Comparison of ENCODE assay signal across 18 mouse cellular contexts in genomic region chr6:108277622-108278396, GRCm38 (mm10).
DNase-seq lines count a peak whose midpoint lies in the region; ATAC-seq and TF ChIP-seq lines count a peak whose summit lies in the region.
"Had no signal": no experiment of that assay in that cellular context is flagged by ENCODE, and none has a peak within 500 bp of the region (broad histone marks: within the 10 kb centered on the region; RNA-seq: fewer than 3 reads in every experiment).

No protein-coding gene starts in this region.

- in situ Hi-C loops in CH12.LX (cut with MboI; ENCODE audit: low pct_ligation_motif_present, low pct_unique_long_range_greater_than_20kb, low sequenced_read_pairs): no loop called here

- peak overlapping the region; percentile 91 for H3K27ac ChIP-seq in CH12.LX (ENCODE audit: insufficient read depth, low read depth)
- no peak overlapping the region for H3K27ac ChIP-seq in stomach, postnatal 0 days (replicated peaks)
- H3K27ac ChIP-seq: forebrain, embryonic 13.5 days; hindbrain, embryonic 12.5 days; limb, embryonic 10.5 days; liver, embryonic 14.5 days; midbrain, embryonic 15.5 days had no signal

- no peak for TF ChIP-seq RAD21 in CH12.LX (IDR thresholded peaks at IDR 0.05; ENCODE audit: low read depth, low read length)

- no peak for TF ChIP-seq POLR2A in CH12.LX (IDR thresholded peaks at IDR 0.05; ENCODE audit: low read depth, low read length)

- H3K9me3 ChIP-seq in CH12.LX (replicated peaks; ENCODE audit: low read length): no peaks in the 10 kb centered on the region
- H3K9me3 ChIP-seq in stomach, postnatal 0 days (ENCODE audit: control insufficient read depth, low read length): no peaks in the 10 kb centered on the region
- H3K9me3 ChIP-seq: forebrain, embryonic 13.5 days; hindbrain, embryonic 12.5 days; limb, embryonic 10.5 days; megakaryocyte, embryonic 14.5 days; midbrain, embryonic 15.5 days had no signal

- dilution Hi-C loops in CH12.LX (cut with MboI; ENCODE audit: extremely low pct_ligation_motif_present, extremely low pct_unique_long_range_greater_than_20kb, low sequenced_read_pairs): no loop called here

- no peak for TF ChIP-seq CTCF in CH12.LX (conservative IDR thresholded peaks at IDR 0.05 in 1 of 2, IDR thresholded peaks at IDR 0.05 in 1 of 2; ENCODE audit: low read depth in 2 of 2, low read length in 2 of 2)
- TF ChIP-seq CTCF in stomach, postnatal 0 days (IDR thresholded peaks at IDR 0.05; ENCODE audit: low read depth): no peak

- peaks cover 18% of the 10 kb centered on the region for H3K79me2 ChIP-seq in CH12.LX (replicated peaks; ENCODE audit: control insufficient read depth, extremely low read depth, insufficient read depth, poor library complexity, severe bottlenecking)

- H3K9ac ChIP-seq in CH12.LX (ENCODE audit: insufficient read depth, low read depth): no peak overlapping the region
- H3K9ac ChIP-seq in stomach, postnatal 0 days (ENCODE audit: low read length): no peak overlapping the region
- H3K9ac ChIP-seq: forebrain, embryonic 13.5 days; hindbrain, embryonic 12.5 days; liver, embryonic 14.5 days; midbrain, embryonic 15.5 days had no signal

- peaks cover 4 to 40% of the 10 kb centered on the region in 2 experiments for H3K36me3 ChIP-seq in CH12.LX (replicated peaks in 1 of 2; ENCODE audit: control insufficient read depth in 1 of 2, insufficient read depth in 1 of 2, low read length in 1 of 2)
- no peaks in the 10 kb centered on the region for H3K36me3 ChIP-seq in stomach, postnatal 0 days (ENCODE audit: control insufficient read depth, insufficient read depth, low read length)
- H3K36me3 ChIP-seq: hindbrain, embryonic 12.5 days; limb, embryonic 10.5 days; midbrain, embryonic 15.5 days had no signal

- H3K4me1 ChIP-seq in CH12.LX (ENCODE audit: control insufficient read depth in 1 of 2, insufficient read depth in 2 of 2): peaks cover 34 to 70% of the 10 kb centered on the region in 2 experiments
- no peaks in the 10 kb centered on the region for H3K4me1 ChIP-seq in stomach, postnatal 0 days (replicated peaks; ENCODE audit: control insufficient read depth, insufficient read depth)
- H3K4me1 ChIP-seq: midbrain, embryonic 15.5 days had no signal

- intact Hi-C loops in heart, postnatal 10 days (cut with DNase I): no loop called here

- no peak for TF ChIP-seq EP300 in CH12.LX (IDR thresholded peaks at IDR 0.05; ENCODE audit: low read length)
- no peak for TF ChIP-seq EP300 in stomach, postnatal 0 days (optimal IDR thresholded peaks at IDR 0.05)

- no peak overlapping the region for H3K4me2 ChIP-seq in CH12.LX (ENCODE audit: insufficient read depth, low read depth, poor library complexity, severe bottlenecking)
- H3K4me2 ChIP-seq in stomach, postnatal 0 days (replicated peaks; ENCODE audit: low read depth): no peak overlapping the region
- H3K4me2 ChIP-seq: forebrain, embryonic 13.5 days; hindbrain, embryonic 12.5 days; midbrain, embryonic 15.5 days had no signal

- H3K27me3 ChIP-seq in CH12.LX (replicated peaks): no peaks in the 10 kb centered on the region
- no peaks in the 10 kb centered on the region for H3K27me3 ChIP-seq in stomach, postnatal 0 days (ENCODE audit: control insufficient read depth, insufficient read depth, low read length)
- H3K27me3 ChIP-seq: forebrain, embryonic 13.5 days; hindbrain, embryonic 12.5 days; megakaryocyte, embryonic 14.5 days; midbrain, embryonic 15.5 days had no signal

- 85% methylated on average over 12 of the region's 12 CpGs for WGBS in stomach, postnatal 0 days

- no peak for ATAC-seq in stomach, postnatal 0 days (ENCODE audit: low FRiP score, low TSS enrichment)
- no peak for ATAC-seq in erythroid progenitor cell, adult 5-6 weeks (replicated peaks; ENCODE audit: low FRiP score, poor library complexity, severe bottlenecking)
- ATAC-seq: midbrain, embryonic 15.5 days had no signal

- no peak overlapping the region for H3K4me3 ChIP-seq in CH12.LX (replicated peaks in 1 of 3; ENCODE audit: low read depth in 2 of 3, low read length in 2 of 3, poor library complexity in 1 of 3)
- no peak overlapping the region for H3K4me3 ChIP-seq in stomach, postnatal 0 days (ENCODE audit: low read depth, low read length)
- H3K4me3 ChIP-seq: forebrain, embryonic 13.5 days; hindbrain, embryonic 12.5 days; limb, embryonic 10.5 days; megakaryocyte, embryonic 14.5 days; midbrain, embryonic 15.5 days had no signal

- DNase-seq in kidney, adult 9 months: peak; percentile 65
- no peak for DNase-seq in kidney, postnatal 14 days
- peak; percentile 44 for DNase-seq in 416B (ENCODE audit: low read depth)
- DNase-seq in CH12.LX (ENCODE audit: extremely low read depth): no peak
- DNase-seq in heart, postnatal 10 days: peak; percentile 69 to 75
- DNase-seq in stomach, postnatal 0 days (ENCODE audit: low spot score): no peak
- DNase-seq in cerebellum, adult 18-20 months: no peak
- DNase-seq: adrenal gland, postnatal 10 days; cerebellum, adult 11 months; cerebellum, postnatal 25 days; thymus, adult 18-20 months had no signal

TF ChIP-seq in CH12.LX, 34 proteins besides CTCF, POLR2A, EP300 and RAD21:
- TF ChIP-seq PAX5 (IDR thresholded peaks at IDR 0.05; ENCODE audit: low read length) (no peak), HCFC1 (IDR thresholded peaks at IDR 0.05; ENCODE audit: low read depth, low read length) (no peak), TCF12 (IDR thresholded peaks at IDR 0.05; ENCODE audit: low read depth, low read length) (no peak), ZMIZ1 (IDR thresholded peaks at IDR 0.05; ENCODE audit: low read depth, low read length) (no peak), TBP (conservative IDR thresholded peaks at IDR 0.05; ENCODE audit: low read depth, low read length) (no peak), MEF2A (IDR thresholded peaks at IDR 0.05; ENCODE audit: borderline replicate concordance, low read depth, low read length) (no peak), GABPA (IDR thresholded peaks at IDR 0.05; ENCODE audit: insufficient replicate concordance, low read depth, low read length) (no peak), USF1 (IDR thresholded peaks at IDR 0.05; ENCODE audit: low read depth, low read length) (no peak), ZC3H11A (IDR thresholded peaks at IDR 0.05; ENCODE audit: low read depth, low read length) (no peak), MAX (IDR thresholded peaks at IDR 0.05; ENCODE audit: low read length) (no peak), MAZ (IDR thresholded peaks at IDR 0.05; ENCODE audit: low read depth, low read length) (no peak), MYC (IDR thresholded peaks at IDR 0.05; ENCODE audit: low read depth, low read length) (no peak), SIN3A (IDR thresholded peaks at IDR 0.05; ENCODE audit: low read length) (no peak), ELF1 (IDR thresholded peaks at IDR 0.05; ENCODE audit: low read depth, low read length) (no peak), UBTF (IDR thresholded peaks at IDR 0.05; ENCODE audit: low read depth, low read length) (no peak), CHD1 (IDR thresholded peaks at IDR 0.05; ENCODE audit: low read depth, low read length) (no peak), KAT2A (IDR thresholded peaks at IDR 0.05; ENCODE audit: insufficient replicate concordance, low read length) (no peak), ZNF384 (IDR thresholded peaks at IDR 0.05; ENCODE audit: low read depth, low read length) (no peak), MAFK (IDR thresholded peaks at IDR 0.05; ENCODE audit: insufficient replicate concordance, low read length) (no peak), USF2 (conservative IDR thresholded peaks at IDR 0.05; ENCODE audit: low read depth, low read length) (no peak)
TF ChIP-seq in CH12.LX: peak in this region for 0.

Comparison
In these comparisons a context has a peak if more than half of its experiments do, and no peak if none do; other contexts are left out.
1. DNase-seq: peak in kidney, adult 9 months (single experiment), 416B (single experiment) and heart, postnatal 10 days (2 of 2); none in kidney, postnatal 14 days (single experiment), CH12.LX (single experiment), stomach, postnatal 0 days (single experiment) and cerebellum, adult 18-20 months (0 of 2).